Mouse (Mus musculus): ENCODE data around the gene Hoxa11.

GRCm38 (mm10) chr6:52283896-52284295 lies 38.3 kb upstream of the Hoxa11 start:
- TF ChIP-seq ZC3H11A (IDR thresholded peaks at IDR 0.05; ENCODE audit: borderline replicate concordance, low read depth, low read length) (no peak), ZNF384 (IDR thresholded peaks at IDR 0.05; ENCODE audit: low read depth, low read length) (no peak), CHD2 (IDR thresholded peaks at IDR 0.05; ENCODE audit: low read depth, low read length) (no peak), HCFC1 (IDR thresholded peaks at IDR 0.05; ENCODE audit: borderline replicate concordance, insufficient read depth, low read length) (no peak), MAFK (IDR thresholded peaks at IDR 0.05; ENCODE audit: insufficient read depth, low read depth, low read length) (no peak)
